Mouse (Mus musculus) fibroblast of lung, adult 2 months (primary cell): ENCODE measurements at regions not wholly inside any gene's neighbourhood (a gene's known extent, or its start where the extent isn't known, plus 50 kb on each side); places are given as distances from the start of the nearest gene placed in this dataset.

Experiments
- DNase-seq: peaks from one replicate; pipeline ENCODE4 v3.0.0-alpha.2; 2011; ENCODE audit warnings: low read depth

DNA sequence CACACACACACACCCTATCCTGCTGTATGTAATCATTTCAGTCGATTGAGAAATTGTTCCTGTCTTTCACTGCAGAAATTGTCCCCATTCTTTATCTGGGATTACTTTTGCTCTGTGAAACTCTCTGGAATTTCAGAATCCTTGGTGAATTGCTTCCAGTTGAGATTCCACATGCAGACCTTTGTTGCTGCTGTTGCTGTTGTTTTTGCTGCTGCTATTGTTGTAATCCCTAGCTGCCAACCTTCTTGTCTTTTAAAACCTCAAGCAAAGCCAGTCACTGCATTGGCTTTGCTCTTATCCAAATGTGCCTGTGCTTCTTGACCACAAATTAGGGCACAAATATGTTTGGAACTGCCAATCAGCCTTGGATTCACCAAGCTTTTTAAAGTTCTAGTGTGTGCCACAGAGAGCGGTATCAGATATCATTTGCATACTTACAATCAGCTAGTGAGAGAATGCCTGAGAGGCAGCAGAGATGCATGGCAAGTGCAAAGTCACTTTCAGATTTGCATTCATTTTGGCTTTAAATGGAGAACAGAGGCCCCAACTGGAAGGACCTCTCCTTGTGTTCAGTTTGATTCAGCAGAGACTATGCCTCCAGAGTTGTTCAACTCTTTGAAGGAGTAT is 1187.0 kb upstream of the Map3k7 start:
- DNase-seq, result no peak

DNA sequence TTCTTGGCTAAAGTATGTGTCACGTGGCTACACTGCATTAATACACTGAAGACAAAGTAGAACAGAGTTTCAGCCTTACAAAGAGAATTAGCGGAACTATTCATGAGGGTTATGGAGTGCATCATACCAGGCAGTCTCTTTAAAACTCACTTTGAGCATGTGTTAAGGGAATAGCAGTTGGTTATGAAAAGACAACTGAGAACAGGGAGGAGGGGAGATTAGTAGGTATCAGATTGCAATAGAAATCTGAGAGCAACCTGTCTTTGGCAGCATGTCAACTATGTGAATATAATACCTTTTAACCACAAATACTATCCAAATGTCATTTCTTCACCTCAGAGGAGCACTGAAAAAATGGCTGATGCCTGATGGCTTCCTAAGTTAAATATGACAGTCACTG is 1182.2 kb upstream of the Map3k7 start:
- no peak for DNase-seq

- no peak for DNase-seq
These were observed 1173.8 kb upstream of the Map3k7 start for GRCm38 (mm10) chr4:30789976-30790657.

DNA sequence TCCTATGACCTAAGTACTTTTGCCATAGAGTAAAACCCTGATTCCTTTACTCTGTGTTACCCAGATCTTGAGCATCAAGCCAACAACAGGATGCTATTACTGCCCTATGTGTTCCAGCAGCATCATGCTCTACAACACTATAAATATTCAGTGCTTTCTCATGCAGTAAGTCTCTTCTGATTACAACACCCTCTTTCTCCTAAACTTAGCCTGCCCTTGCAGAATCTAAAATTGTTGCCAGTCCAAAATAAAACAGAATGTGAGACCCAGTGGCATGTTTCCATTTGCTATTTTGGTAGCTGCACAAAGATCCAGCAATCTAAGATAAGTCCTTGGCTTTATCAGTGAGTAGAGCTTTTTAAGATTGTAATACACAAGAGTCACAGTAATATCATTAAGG is 1154.1 kb upstream of the Map3k7 start:
- no peak for DNase-seq

- no peak for DNase-seq
These were observed 1108.4 kb upstream of the Map3k7 start for GRCm38 (mm10) chr4:30855361-30856056.

DNA sequence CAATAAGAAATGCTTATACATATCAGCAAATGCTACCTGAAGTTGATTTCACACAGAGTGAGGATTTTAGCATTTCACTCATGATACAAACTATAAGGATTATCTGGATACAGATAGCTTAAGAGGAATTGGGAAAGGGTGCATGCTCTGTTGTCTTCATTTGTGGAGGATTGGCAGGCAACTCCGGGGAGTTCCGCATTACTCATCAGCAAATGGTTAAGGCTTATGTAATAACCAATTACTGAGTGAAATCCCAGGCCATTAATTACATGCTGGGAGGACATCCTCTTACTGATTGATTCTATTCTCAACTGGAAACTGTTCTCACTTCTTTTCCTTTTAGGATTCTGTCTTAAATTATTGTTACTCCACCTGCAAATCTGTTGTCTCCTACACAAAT is 1058.9 kb upstream of the Map3k7 start:
- DNase-seq, result no peak

- DNase-seq, result no peak
These were observed 1041.0 kb upstream of the Map3k7 start for GRCm38 (mm10) chr4:30922944-30923343.

- DNase-seq, result no peak
These were observed 1031.5 kb upstream of the Map3k7 start for GRCm38 (mm10) chr4:30932358-30932757.

GRCm38 (mm10) chr4:30933030-30933987 is 1030.6 kb upstream of the Map3k7 start:
- no peak for DNase-seq

- DNase-seq, result no peak
These were observed 980.3 kb upstream of the Map3k7 start for GRCm38 (mm10) chr4:30983611-30984010.

DNA sequence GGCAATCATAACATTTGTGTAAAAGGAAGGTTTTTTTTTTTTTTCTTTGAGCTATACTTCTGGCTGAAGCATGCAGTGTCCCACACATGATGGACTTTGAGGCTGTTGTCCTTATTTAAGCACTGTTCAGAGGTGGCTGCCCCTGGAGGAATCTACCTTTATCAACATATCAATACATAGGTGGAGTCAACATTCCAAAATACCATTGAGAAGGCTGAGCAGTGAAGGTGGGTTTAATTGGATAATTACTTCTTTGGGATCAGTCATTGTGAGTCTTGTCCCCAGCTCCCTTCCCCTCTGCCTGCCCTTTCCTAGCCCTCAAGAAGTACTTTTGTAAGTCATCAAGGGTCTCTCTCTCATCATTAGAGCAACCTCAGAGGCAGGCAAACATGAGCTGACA is 951.9 kb upstream of the Map3k7 start:
- no peak for DNase-seq

GRCm38 (mm10) chr4:31052077-31052677 is 911.7 kb upstream of the Map3k7 start:
- no peak for DNase-seq

GRCm38 (mm10) chr4:31076236-31076635 is 887.7 kb upstream of the Map3k7 start:
- no peak for DNase-seq

DNA sequence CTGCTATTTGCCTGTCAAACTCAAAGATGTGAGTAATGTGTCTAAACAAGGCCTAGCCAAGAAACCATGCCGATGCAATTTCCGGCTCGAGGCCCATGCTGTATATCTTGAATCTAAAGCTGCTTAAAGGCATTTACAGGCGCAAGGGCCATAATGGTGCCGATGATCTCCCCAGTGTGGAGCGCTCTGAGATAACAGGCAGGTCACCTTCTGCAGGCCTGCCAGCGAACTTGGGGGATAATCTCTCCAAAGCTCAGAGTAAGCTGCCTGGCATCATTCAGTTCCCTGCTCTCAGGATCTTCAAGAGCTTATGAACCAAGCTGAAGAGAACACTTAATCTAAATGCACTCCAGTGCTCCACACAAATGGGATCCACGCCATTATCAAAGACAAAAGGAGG is 842.3 kb upstream of the Map3k7 start:
- DNase-seq, result no peak

GRCm38 (mm10) chr4:31143166-31143565 is 820.7 kb upstream of the Map3k7 start:
- no peak for DNase-seq

DNA sequence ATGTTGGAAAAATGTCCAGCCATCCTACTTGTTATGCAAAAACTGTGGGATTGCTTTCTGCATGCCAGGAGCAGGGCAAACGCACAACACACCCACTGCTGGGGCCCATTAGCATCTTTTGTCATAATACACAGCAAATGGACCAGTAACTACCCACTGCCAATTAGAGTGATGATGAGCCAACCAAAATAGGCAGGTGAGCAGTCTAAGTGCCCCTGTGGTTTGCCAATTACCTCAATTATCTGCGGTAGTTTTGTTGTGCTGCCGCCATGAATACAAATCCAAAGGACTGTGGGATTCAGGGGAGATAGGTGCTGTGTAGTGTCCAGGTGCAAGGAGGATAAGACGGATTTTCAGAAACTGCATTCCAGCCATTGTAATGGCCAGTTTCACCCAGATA is 796.5 kb upstream of the Map3k7 start:
- no peak for DNase-seq

DNA sequence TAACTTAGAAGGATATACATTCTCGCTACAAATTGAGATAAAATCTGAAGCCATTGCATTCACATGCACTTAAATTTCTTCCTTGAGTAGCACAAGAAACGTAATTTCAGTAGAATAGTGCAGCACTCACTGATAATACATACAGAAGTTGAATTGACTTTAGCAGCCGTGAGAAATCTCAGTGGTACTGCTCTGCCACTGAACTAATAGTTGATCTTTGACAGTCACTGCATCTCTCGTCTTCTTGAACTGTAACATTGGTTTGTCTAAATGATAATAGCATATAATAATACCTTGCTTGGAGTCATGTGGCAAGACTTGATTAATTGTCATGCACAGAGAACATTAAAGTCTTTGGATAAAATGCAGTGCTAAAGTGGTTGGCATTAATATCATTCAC is 795.5 kb upstream of the Map3k7 start:
- no peak for DNase-seq

- DNase-seq, result no peak
These were observed 792.7 kb upstream of the Map3k7 start for GRCm38 (mm10) chr4:31171190-31171589.

- no peak for DNase-seq
These were observed 766.0 kb upstream of the Map3k7 start for GRCm38 (mm10) chr4:31197852-31198251.

DNA sequence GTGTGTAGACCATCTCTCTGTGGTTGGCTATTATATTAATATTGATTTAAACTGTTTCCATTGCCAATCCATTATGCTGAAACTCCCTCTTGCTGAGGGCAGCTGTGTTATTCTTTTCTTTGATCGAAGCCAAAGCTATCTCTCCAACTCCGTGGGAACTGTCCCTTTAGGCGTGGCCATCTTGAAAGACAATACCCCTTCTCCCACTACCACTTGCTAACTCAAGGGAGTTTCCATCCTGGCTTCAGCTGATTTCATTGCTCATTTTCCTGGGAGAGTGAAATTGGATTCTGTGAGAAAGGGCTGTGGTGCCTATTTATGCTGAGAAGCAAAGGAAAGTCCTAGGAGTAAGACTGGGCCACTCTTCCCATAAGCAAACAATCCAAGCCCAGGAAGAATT is 760.6 kb upstream of the Map3k7 start:
- DNase-seq, result no peak

- no peak for DNase-seq
These were observed 758.4 kb upstream of the Map3k7 start for GRCm38 (mm10) chr4:31205332-31205970.
